Mouse (Mus musculus): ENCODE results near the gene Tm9sf1. TPM values are rescaled to one million over a fixed set of nuclear protein-coding genes. Genes with fewer than 3 reads are reported as not detected.

Tm9sf1 gene
- polyA plus RNA-seq, 1 experiment from 2014 or later = 123 TPM

Other genes starting within 250 kb of the Tm9sf1 start
- gene Dhrs4, start 165.0 kb downstream of the Tm9sf1 start, polyA plus RNA-seq (2015; fragmentation: Nextera tagmentation; extraction: Ambion mirVana) = 127 and 130 TPM in 2 replicates
- gene Carmil3, start 153.2 kb downstream of the Tm9sf1 start, polyA plus RNA-seq (2015; fragmentation: Nextera tagmentation; extraction: Ambion mirVana) = 2.4 and 2.9 TPM in 2 replicates
- 0.24 and 0.26 TPM in 2 replicates for gene Cpne6, start 133.4 kb downstream of the Tm9sf1 start, polyA plus RNA-seq (2015; fragmentation: Nextera tagmentation; extraction: Ambion mirVana)
- not detected in 2 replicates for gene Nrl, start 118.8 kb downstream of the Tm9sf1 start, polyA plus RNA-seq (2015; fragmentation: Nextera tagmentation; extraction: Ambion mirVana)
- 50.5 and 55.4 TPM in 2 replicates for gene Pck2, start 103.5 kb downstream of the Tm9sf1 start, polyA plus RNA-seq (2015; fragmentation: Nextera tagmentation; extraction: Ambion mirVana)
- 89.2 and 93.0 TPM in 2 replicates for gene Dcaf11, start 83.8 kb downstream of the Tm9sf1 start, polyA plus RNA-seq (2015; fragmentation: Nextera tagmentation; extraction: Ambion mirVana)
- gene A730061H03Rik, start 83.4 kb downstream of the Tm9sf1 start, polyA plus RNA-seq (2015; fragmentation: Nextera tagmentation; extraction: Ambion mirVana) = 1.6 TPM in 2 replicates
- 4.2 and 6.1 TPM in 2 replicates for gene Fitm1, start 68.2 kb downstream of the Tm9sf1 start, polyA plus RNA-seq (2015; fragmentation: Nextera tagmentation; extraction: Ambion mirVana)
- 147 and 153 TPM in 2 replicates for gene Psme1, start 65.7 kb downstream of the Tm9sf1 start, polyA plus RNA-seq (2015; fragmentation: Nextera tagmentation; extraction: Ambion mirVana)
- gene Emc9, start 58.5 kb downstream of the Tm9sf1 start, polyA plus RNA-seq (2015; fragmentation: Nextera tagmentation; extraction: Ambion mirVana) = 6.8 and 7.4 TPM in 2 replicates
- 248 and 261 TPM in 2 replicates for gene Psme2, start 52.7 kb downstream of the Tm9sf1 start, polyA plus RNA-seq (2015; fragmentation: Nextera tagmentation; extraction: Ambion mirVana)
- 18.6 and 21.7 TPM in 2 replicates for gene Rnf31, start 52.1 kb downstream of the Tm9sf1 start, polyA plus RNA-seq (2015; fragmentation: Nextera tagmentation; extraction: Ambion mirVana)
- gene Irf9, start 40.2 kb downstream of the Tm9sf1 start, polyA plus RNA-seq (2015; fragmentation: Nextera tagmentation; extraction: Ambion mirVana) = 12.8 and 14.6 TPM in 2 replicates
- 20.3 and 22.4 TPM in 2 replicates for gene Rec8, start 25.8 kb downstream of the Tm9sf1 start, polyA plus RNA-seq (2015; fragmentation: Nextera tagmentation; extraction: Ambion mirVana)
- 97.4 and 115 TPM in 2 replicates for gene Ipo4, start 7.8 kb downstream of the Tm9sf1 start, polyA plus RNA-seq (2015; fragmentation: Nextera tagmentation; extraction: Ambion mirVana)
- 1.4 and 2.3 TPM in 2 replicates for gene Gm49378, start 5.9 kb downstream of the Tm9sf1 start, polyA plus RNA-seq (2015; fragmentation: Nextera tagmentation; extraction: Ambion mirVana)
- 0.92 and 1.0 TPM in 2 replicates for gene Tssk4, start 6.4 kb upstream of the Tm9sf1 start, polyA plus RNA-seq (2015; fragmentation: Nextera tagmentation; extraction: Ambion mirVana)
- 53.6 and 55.8 TPM in 2 replicates for gene Mdp1, start 16.7 kb upstream of the Tm9sf1 start, polyA plus RNA-seq (2015; fragmentation: Nextera tagmentation; extraction: Ambion mirVana)
- 68.2 and 72.6 TPM in 2 replicates for gene Gmpr2, start 28.1 kb upstream of the Tm9sf1 start, polyA plus RNA-seq (2015; fragmentation: Nextera tagmentation; extraction: Ambion mirVana)
- gene Nedd8, start 28.3 kb upstream of the Tm9sf1 start, polyA plus RNA-seq (2015; fragmentation: Nextera tagmentation; extraction: Ambion mirVana) = 545 and 565 TPM in 2 replicates
- gene Tinf2, start 38.0 kb upstream of the Tm9sf1 start, polyA plus RNA-seq (2015; fragmentation: Nextera tagmentation; extraction: Ambion mirVana) = 43.6 and 46.9 TPM in 2 replicates
- 2.1 TPM in 2 replicates for gene Tgm1, start 70.1 kb upstream of the Tm9sf1 start, polyA plus RNA-seq (2015; fragmentation: Nextera tagmentation; extraction: Ambion mirVana)
- 37.6 and 41.8 TPM in 2 replicates for gene Rabggta, start 78.5 kb upstream of the Tm9sf1 start, polyA plus RNA-seq (2015; fragmentation: Nextera tagmentation; extraction: Ambion mirVana)
- gene Dhrs1, start 101.9 kb upstream of the Tm9sf1 start, polyA plus RNA-seq (2015; fragmentation: Nextera tagmentation; extraction: Ambion mirVana) = 94.5 and 94.7 TPM in 2 replicates
- gene Nop9, start 101.9 kb upstream of the Tm9sf1 start, polyA plus RNA-seq (2015; fragmentation: Nextera tagmentation; extraction: Ambion mirVana) = 38.6 and 43.4 TPM in 2 replicates
- gene Cideb, start 114.7 kb upstream of the Tm9sf1 start, polyA plus RNA-seq (2015; fragmentation: Nextera tagmentation; extraction: Ambion mirVana) = 10.0 and 11.2 TPM in 2 replicates
- 0.25 and 0.35 TPM in 2 replicates for gene Ltb4r2, start 117.6 kb upstream of the Tm9sf1 start, polyA plus RNA-seq (2015; fragmentation: Nextera tagmentation; extraction: Ambion mirVana)
- gene Ltb4r1, start 122.2 kb upstream of the Tm9sf1 start, polyA plus RNA-seq (2015; fragmentation: Nextera tagmentation; extraction: Ambion mirVana) = 0.69 and 0.73 TPM in 2 replicates
- gene Adcy4, start 140.3 kb upstream of the Tm9sf1 start, polyA plus RNA-seq (2015; fragmentation: Nextera tagmentation; extraction: Ambion mirVana) = 13.9 and 15.8 TPM in 2 replicates
- gene Ripk3, start 145.1 kb upstream of the Tm9sf1 start, polyA plus RNA-seq (2015; fragmentation: Nextera tagmentation; extraction: Ambion mirVana) = 38.1 and 40.4 TPM in 2 replicates
- gene Nfatc4, start 179.3 kb upstream of the Tm9sf1 start, polyA plus RNA-seq (2015; fragmentation: Nextera tagmentation; extraction: Ambion mirVana) = 32.2 and 39.9 TPM in 2 replicates
- gene Nynrin, start 210.2 kb upstream of the Tm9sf1 start, polyA plus RNA-seq (2015; fragmentation: Nextera tagmentation; extraction: Ambion mirVana) = 20.7 and 22.4 TPM in 2 replicates
- 0.33 and 0.65 TPM in 2 replicates for gene Cbln3, start 240.6 kb upstream of the Tm9sf1 start, polyA plus RNA-seq (2015; fragmentation: Nextera tagmentation; extraction: Ambion mirVana)
- gene Khnyn, start 241.1 kb upstream of the Tm9sf1 start, polyA plus RNA-seq (2015; fragmentation: Nextera tagmentation; extraction: Ambion mirVana) = 18.0 and 19.5 TPM in 2 replicates